Mouse (Mus musculus): ENCODE data around the gene Traf5.

- no peak for TF ChIP-seq POLR2A (IDR thresholded peaks at IDR 0.05; ENCODE audit: low read depth, low read length)
- no peak for TF ChIP-seq CTCF (IDR thresholded peaks at IDR 0.05; ENCODE audit: extremely low read depth, insufficient read length, insufficient replicate concordance, low read depth, low read length)
These were observed 23.9 kb upstream of the Traf5 start for GRCm38 (mm10) chr1:192116262-192116661.
